Mouse (Mus musculus): ENCODE measurements around the gene Scn3b.

Gene Scn3b

GRCm38 (mm10) chr9:40268748-40269102, 292 bp upstream of the Scn3b start:
- 2% methylated on average over 4 of the region's 4 CpGs for WGBS

GRCm38 (mm10) chr9:40269880-40270279, 863 bp downstream of the Scn3b start:
- 13% methylated on average over 8 of the region's 8 CpGs for WGBS

GRCm38 (mm10) chr9:40271075-40271474, 2.1 kb downstream of the Scn3b start:
- 41% methylated on average over 3 of the region's 3 CpGs for WGBS

GRCm38 (mm10) chr9:40272822-40273221, 3.8 kb downstream of the Scn3b start:
- 70% methylated on average over 7 of the region's 7 CpGs for WGBS

GRCm38 (mm10) chr9:40275904-40276303, 6.9 kb downstream of the Scn3b start:
- WGBS, result 55% methylated on average over 5 of the region's 5 CpGs

GRCm38 (mm10) chr9:40277671-40278070, 8.7 kb downstream of the Scn3b start:
- 79% methylated on average over 3 of the region's 3 CpGs for WGBS

- 94% methylated on average over 7 of the region's 7 CpGs for WGBS
These were observed 10.4 kb downstream of the Scn3b start for GRCm38 (mm10) chr9:40279438-40279837.

- WGBS, result 48% methylated on average over 7 of the region's 7 CpGs
These were observed 14.0 kb downstream of the Scn3b start for GRCm38 (mm10) chr9:40282968-40283367.

GRCm38 (mm10) chr9:40292475-40292874, 23.5 kb downstream of the Scn3b start:
- 79% methylated on average over 4 of the region's 4 CpGs for WGBS

- 96% methylated on average over 8 of the region's 8 CpGs for WGBS
These were observed 24.3 kb downstream of the Scn3b start for GRCm38 (mm10) chr9:40293286-40293685.

- WGBS, result 67% methylated on average over 5 of the region's 5 CpGs
These were observed 24.7 kb downstream of the Scn3b start for GRCm38 (mm10) chr9:40293740-40294139.

- 73% methylated on average over 5 of the region's 5 CpGs for WGBS
These were observed 25.2 kb downstream of the Scn3b start for GRCm38 (mm10) chr9:40294210-40294609.

GRCm38 (mm10) chr9:40294866-40295265, 25.8 kb downstream of the Scn3b start:
- 56% methylated on average over 1 of the region's 1 CpGs for WGBS

GRCm38 (mm10) chr9:40296251-40296650, 27.2 kb downstream of the Scn3b start:
- WGBS, result 70% methylated on average over 5 of the region's 5 CpGs

GRCm38 (mm10) chr9:40297969-40298368, 29.0 kb downstream of the Scn3b start:
- 85% methylated on average over 9 of the region's 9 CpGs for WGBS

- WGBS, result 92% methylated on average over 7 of the region's 7 CpGs
These were observed 30.3 kb downstream of the Scn3b start for GRCm38 (mm10) chr9:40299323-40299722.

- 74% methylated on average over 15 of the region's 15 CpGs for WGBS
These were observed 31.3 kb downstream of the Scn3b start for GRCm38 (mm10) chr9:40300018-40300989.

GRCm38 (mm10) chr9:40301475-40301874, 32.5 kb downstream of the Scn3b start:
- WGBS, result 49% methylated on average over 5 of the region's 5 CpGs

- 81% methylated on average over 8 of the region's 8 CpGs for WGBS
These were observed 33.4 kb downstream of the Scn3b start for GRCm38 (mm10) chr9:40302375-40302774.

GRCm38 (mm10) chr9:40304243-40304642, 35.2 kb downstream of the Scn3b start:
- WGBS, result 89% methylated on average over 8 of the region's 8 CpGs

GRCm38 (mm10) chr9:40307311-40307710, 38.3 kb downstream of the Scn3b start:
- WGBS, result 30% methylated on average over 3 of the region's 3 CpGs

- WGBS, result 90% methylated on average over 6 of the region's 6 CpGs
These were observed 40.9 kb downstream of the Scn3b start for GRCm38 (mm10) chr9:40309876-40310275.

GRCm38 (mm10) chr9:40311813-40312212, 42.8 kb downstream of the Scn3b start:
- 75% methylated on average over 9 of the region's 9 CpGs for WGBS

All from cerebral cortex, adult 2 months (tissue).